Comparison of ENCODE assay signal across 14 mouse cellular contexts in genomic region chr4:55342602-55343001, GRCm38 (mm10). TPM values are rescaled to one million over a fixed set of nuclear protein-coding genes. Genes with fewer than 3 reads are reported as not detected.
DNase-seq lines count a peak whose midpoint lies in the region; ATAC-seq lines count a peak whose summit lies in the region.
"Had no signal": no experiment of that assay in that cellular context is flagged by ENCODE, and none has a peak within 500 bp of the region (broad histone marks: within the 10 kb centered on the region; RNA-seq: fewer than 3 reads in every experiment).

No protein-coding gene starts in this region.

- peak; percentile 54; the same call in 1 of the 2 replicates for ATAC-seq in erythroblast, adult 5-6 weeks (replicated peaks; ENCODE audit: low FRiP score, poor library complexity, severe bottlenecking)
- peak; percentile 98 for ATAC-seq in megakaryocyte progenitor cell, adult 5-6 weeks (replicated peaks; ENCODE audit: poor library complexity)

- DNase-seq in heart, adult 11 months, result peak; percentile 80
- no peak for DNase-seq in heart, adult 8-10 months (ENCODE audit: low spot score)
- peak; percentile 45 to 62 for DNase-seq in thymus, postnatal 36 days
- DNase-seq in adrenal gland, adult 2 months, result no peak
- no peak for DNase-seq in adrenal gland, adult 18-20 months (ENCODE audit: low spot score in 2 of 2)
- no peak for DNase-seq in layer of hippocampus, postnatal 10 days (ENCODE audit: low spot score in 2 of 2)
- DNase-seq: adrenal gland, adult 8-10 months; cerebellum, postnatal 25 days; gastrocnemius, postnatal 14 days; heart, postnatal 10 days; kidney, adult 18-20 months; lung, postnatal 14 days had no signal

RNA-seq across cellular contexts. Expression of gene Rad23b, which starts 7.2 kb away (rescaled TPM):
- 100 to 1,000 TPM; 114 to 124 (median 121) TPM for total RNA-seq in heart, adult 8-10 months (2022)
- total RNA-seq in erythroblast, adult 5-6 weeks (2015; ENCODE audit: low replicate concordance), result 29.4 and 32.2 TPM in 2 replicates
- 21.1 and 31.1 TPM in 2 replicates for total RNA-seq in erythroblast, adult 5-6 weeks (2017; ENCODE audit: low replicate concordance)
- total RNA-seq in megakaryocyte progenitor cell, adult 5-6 weeks (2015), result 117 and 123 TPM in 2 replicates
- 146 and 165 TPM in 2 replicates for total RNA-seq in megakaryocyte progenitor cell, adult 5-6 weeks (2017)
- total RNA-seq in adrenal gland, adult 2 months (2021), result 100 to 1,000 TPM; 129 to 174 TPM
- polyA plus RNA-seq in adrenal gland, adult 2 months (2012; rRNA removed), result 314 and 322 TPM in 2 replicates
- total RNA-seq in adrenal gland, adult 18-20 months (2021), result 100 to 1,000 TPM; 128 to 142 TPM
- total RNA-seq in layer of hippocampus, postnatal 10 days (2021), result 100 to 1,000 TPM; 203 to 211 TPM

Comparison
In these comparisons a context has a peak if more than half of its experiments do, and no peak if none do; other contexts are left out.
1. DNase-seq: peak in heart, adult 11 months (single experiment) and thymus, postnatal 36 days (2 of 2); none in heart, adult 8-10 months (single experiment), adrenal gland, adult 2 months (single experiment), adrenal gland, adult 18-20 months (0 of 2) and layer of hippocampus, postnatal 10 days (0 of 2).